Mouse (Mus musculus) MEL (cell line): ENCODE measurements around the gene Rmnd1.

Source experiments
- CTCF ChIP-seq, 3 experiments: IDR thresholded peaks in 2 of 3; conservative IDR thresholded peaks in 1 of 3; 2 replicates each; pipeline ENCODE4 v1.5.1; 2011 to 2012; ENCODE audit warnings: low read length in 3 of 3, low read depth in 2 of 3, mild to moderate bottlenecking in 2 of 3, improper control_type of control experiment in 1 of 3, inconsistent platforms in 1 of 3, mixed read lengths in 1 of 3, moderate library complexity in 1 of 3; ENCODE audit not compliant: control insufficient read depth in 1 of 3, insufficient read depth in 1 of 3, poor library complexity in 1 of 3, severe bottlenecking in 1 of 3
- ETS1 ChIP-seq: IDR thresholded peaks from 2 replicates; pipeline ENCODE4 v1.6.1; 2012; ENCODE audit warnings: low read depth, mild to moderate bottlenecking, inconsistent platforms, low read length, improper control_type of control experiment, moderate library complexity
- MAZ ChIP-seq: IDR thresholded peaks from 2 replicates; pipeline ENCODE4 v1.6.1; 2012; ENCODE audit warnings: low read depth, mild to moderate bottlenecking, inconsistent platforms, low read length, improper control_type of control experiment
- POLR2A ChIP-seq, 2 experiments: IDR thresholded peaks; 2 replicates each; pipeline ENCODE4 v1.6.1; 2011 to 2012; ENCODE audit warnings: low read length in 2 of 2, mild to moderate bottlenecking in 2 of 2, control low read depth in 1 of 2, improper control_type of control experiment in 1 of 2, low read depth in 1 of 2, moderate library complexity in 1 of 2; ENCODE audit not compliant: control insufficient read depth in 1 of 2, insufficient read depth in 1 of 2, poor library complexity in 1 of 2
- POLR2AphosphoS2 ChIP-seq: IDR thresholded peaks from 2 replicates; pipeline ENCODE4 v1.6.1; 2011; ENCODE audit warnings: low read length, improper control_type of control experiment
- RAD21 ChIP-seq: IDR thresholded peaks from 2 replicates; pipeline ENCODE4 v1.6.1; 2011; ENCODE audit warnings: mild to moderate bottlenecking, low read depth, low read length, improper control_type of control experiment
- TBP ChIP-seq: IDR thresholded peaks from 2 replicates; pipeline ENCODE4 v1.8.0; 2011; ENCODE audit warnings: low read depth, low read length, improper control_type of control experiment
- USF1 ChIP-seq: IDR thresholded peaks from 2 replicates; pipeline ENCODE4 v1.6.1; 2014; ENCODE audit warnings: low read depth, mild to moderate bottlenecking, inconsistent platforms, low read length, improper control_type of control experiment, moderate library complexity
- ZC3H11A ChIP-seq: IDR thresholded peaks from 2 replicates; pipeline ENCODE4 v1.6.1; 2012; ENCODE audit warnings: low read depth, mild to moderate bottlenecking, inconsistent platforms, low read length, improper control_type of control experiment
- ZNF384 ChIP-seq: IDR thresholded peaks from 2 replicates; pipeline ENCODE4 v1.6.1; 2012; ENCODE audit warnings: low read depth, mild to moderate bottlenecking, inconsistent platforms, low read length, improper control_type of control experiment

DNA sequence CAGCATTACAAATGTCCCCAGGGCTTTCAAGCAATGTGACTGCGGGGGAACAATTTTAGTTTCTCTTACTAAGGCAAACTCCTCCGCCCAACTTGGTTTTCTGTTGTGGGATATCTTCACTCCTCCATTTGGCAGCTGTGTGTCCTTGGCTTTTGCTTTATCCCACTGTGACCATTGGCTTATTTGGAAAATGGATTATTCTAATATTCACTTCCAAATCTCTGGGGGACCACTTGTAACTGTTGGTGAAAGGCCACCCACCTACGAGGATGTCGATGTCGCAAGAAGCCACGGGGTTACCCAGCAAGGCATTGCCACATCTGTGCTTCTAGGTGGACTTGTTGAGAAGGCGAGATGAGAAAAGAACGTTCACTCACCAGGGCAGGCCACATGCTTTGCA is 49.5 kb upstream of the Rmnd1 start:
- TF ChIP-seq CTCF (IDR thresholded peaks at IDR 0.05 in 2 of 3, conservative IDR thresholded peaks at IDR 0.05 in 1 of 3; ENCODE audit: control insufficient read depth in 1 of 3, insufficient read depth in 1 of 3, low read depth in 2 of 3, low read length in 3 of 3, poor library complexity in 1 of 3, severe bottlenecking in 1 of 3) (no peak), POLR2A (IDR thresholded peaks at IDR 0.05; ENCODE audit: control insufficient read depth in 1 of 2, insufficient read depth in 1 of 2, low read depth in 1 of 2, low read length in 2 of 2, poor library complexity in 1 of 2) (no peak), ETS1 (no peak), ZC3H11A (no peak), TBP (no peak), USF1 (no peak), ZNF384 (no peak), MAZ (no peak), POLR2AphosphoS2 (no peak), RAD21 (no peak)
